Mouse (Mus musculus): ENCODE measurements around the gene Pkhd1. TPM values are rescaled to one million over a fixed set of nuclear protein-coding genes. Genes with fewer than 3 reads are reported as not detected.

The Pkhd1 gene
- polyA plus RNA-seq, 1 experiment from 2014 or later, result 0.05 TPM

DNA sequence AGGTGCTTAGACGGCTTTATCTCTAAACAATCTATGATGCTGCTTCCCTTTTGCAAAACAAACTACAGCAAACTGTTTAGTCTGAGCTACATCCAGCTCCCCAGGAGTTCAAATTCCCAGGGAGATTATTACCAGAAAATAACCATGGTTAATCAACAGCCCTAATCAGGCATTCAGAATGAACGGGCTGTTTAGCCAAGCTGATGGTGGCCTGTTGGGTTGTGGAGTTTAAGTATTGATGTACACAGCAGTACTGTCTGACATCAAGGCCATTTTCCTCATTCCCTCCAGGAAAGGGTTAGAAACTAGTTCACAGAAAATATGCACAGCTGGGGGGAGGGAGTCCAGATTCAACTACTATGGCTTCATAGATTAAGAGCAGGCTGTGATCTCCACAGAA, 12.4 kb downstream of the Pkhd1 start:
- Histone ChIP-seq H3K9me3 (no peaks in the 10 kb centered on the region), H3K27ac (no peak overlapping the region), H3K36me3 (no peaks in the 10 kb centered on the region), H3K4me1 (no peaks in the 10 kb centered on the region), H3K4me2 (replicated peaks) (no peak overlapping the region), H3K4me3 (no peak overlapping the region), H3K9ac (no peak overlapping the region), H3K27me3 (no peaks in the 10 kb centered on the region)
- WGBS, result 60% methylated on average over 2 of the region's 2 CpGs
- ATAC-seq (ENCODE audit: low FRiP score, low read depth), result no peak

DNA sequence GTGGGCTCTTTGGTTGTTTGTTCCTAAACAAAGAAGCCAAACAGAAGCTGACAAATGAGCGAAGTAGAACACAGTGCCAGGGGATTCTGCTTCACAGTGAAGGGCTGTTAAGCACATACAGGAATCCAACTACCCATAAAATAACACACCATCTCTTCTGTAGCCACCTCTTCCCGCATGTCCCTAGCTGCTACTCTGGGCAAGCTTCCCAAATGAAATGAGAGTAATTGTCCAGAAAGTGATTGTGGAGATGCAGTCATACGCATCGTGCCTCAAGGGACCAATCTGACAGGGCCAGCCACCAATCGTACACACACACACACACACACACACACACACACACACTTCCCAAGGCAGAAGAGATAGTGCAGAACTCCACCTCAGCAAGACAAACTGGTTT, 27.4 kb downstream of the Pkhd1 start:
- no peak overlapping the region for H3K4me3 ChIP-seq
- no peaks in the 10 kb centered on the region for H3K9me3 ChIP-seq
- no peak for ATAC-seq (ENCODE audit: low FRiP score, low read depth)
- no peak overlapping the region for H3K4me2 ChIP-seq (replicated peaks)
- no peak overlapping the region for H3K9ac ChIP-seq
- H3K27me3 ChIP-seq, result no peaks in the 10 kb centered on the region
- no peak overlapping the region for H3K27ac ChIP-seq
- no peaks in the 10 kb centered on the region for H3K4me1 ChIP-seq
- WGBS, result 84% methylated on average over 5 of the region's 5 CpGs
- no peaks in the 10 kb centered on the region for H3K36me3 ChIP-seq

DNA sequence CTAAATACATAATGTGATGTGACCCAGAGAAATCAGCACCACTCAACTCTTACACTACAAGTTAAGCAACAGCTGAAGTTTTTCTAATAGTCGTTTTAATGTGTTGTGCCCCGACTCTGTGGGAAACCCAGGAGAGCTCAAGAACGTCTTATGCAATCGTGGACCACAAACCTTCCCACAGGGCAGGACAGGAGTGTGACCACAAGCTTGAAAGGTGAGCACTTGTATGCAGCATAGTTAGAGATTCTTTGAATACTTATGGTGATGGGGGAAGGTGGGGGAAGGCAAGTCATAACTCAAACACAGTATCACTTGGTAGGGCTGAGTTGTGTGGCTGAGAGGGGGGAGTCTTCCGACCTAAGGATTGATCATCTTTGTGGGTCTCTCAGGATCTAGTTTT, 46.4 kb downstream of the Pkhd1 start:
- Histone ChIP-seq H3K9ac (no peak overlapping the region), H3K27me3 (no peaks in the 10 kb centered on the region), H3K36me3 (no peaks in the 10 kb centered on the region), H3K27ac (no peak overlapping the region), H3K4me1 (no peaks in the 10 kb centered on the region), H3K4me3 (no peak overlapping the region), H3K9me3 (no peaks in the 10 kb centered on the region), H3K4me2 (replicated peaks) (no peak overlapping the region)
- ATAC-seq (ENCODE audit: low FRiP score, low read depth), result no peak
- WGBS, result 58% methylated on average over 5 of the region's 5 CpGs

DNA sequence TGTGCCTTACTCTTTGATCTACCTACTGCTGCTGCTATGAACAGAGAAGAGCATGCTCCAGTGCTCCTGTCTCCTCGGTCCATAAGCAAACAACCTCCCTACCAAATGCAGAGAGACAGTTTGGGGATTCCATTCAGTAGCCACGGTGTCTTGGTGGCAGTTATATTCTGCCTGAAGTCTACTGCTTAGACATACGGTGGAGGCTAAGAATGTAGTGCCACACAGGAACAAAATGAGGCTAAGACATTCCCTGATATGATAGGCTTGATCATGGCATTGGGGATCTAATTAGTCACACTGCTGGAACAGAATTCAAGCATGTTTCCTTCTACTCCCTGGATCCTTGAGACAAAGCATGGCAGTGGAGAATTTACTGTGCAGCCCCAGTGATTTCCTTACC, 48.4 kb downstream of the Pkhd1 start:
- no peaks in the 10 kb centered on the region for H3K27me3 ChIP-seq
- no peak overlapping the region for H3K9ac ChIP-seq
- 71% methylated on average over 3 of the region's 3 CpGs for WGBS
- H3K27ac ChIP-seq, result no peak overlapping the region
- H3K36me3 ChIP-seq, result no peaks in the 10 kb centered on the region
- no peaks in the 10 kb centered on the region for H3K9me3 ChIP-seq
- no peak overlapping the region for H3K4me3 ChIP-seq
- ATAC-seq (ENCODE audit: low FRiP score, low read depth), result no peak
- H3K4me1 ChIP-seq, result no peaks in the 10 kb centered on the region
- H3K4me2 ChIP-seq (replicated peaks), result no peak overlapping the region

DNA sequence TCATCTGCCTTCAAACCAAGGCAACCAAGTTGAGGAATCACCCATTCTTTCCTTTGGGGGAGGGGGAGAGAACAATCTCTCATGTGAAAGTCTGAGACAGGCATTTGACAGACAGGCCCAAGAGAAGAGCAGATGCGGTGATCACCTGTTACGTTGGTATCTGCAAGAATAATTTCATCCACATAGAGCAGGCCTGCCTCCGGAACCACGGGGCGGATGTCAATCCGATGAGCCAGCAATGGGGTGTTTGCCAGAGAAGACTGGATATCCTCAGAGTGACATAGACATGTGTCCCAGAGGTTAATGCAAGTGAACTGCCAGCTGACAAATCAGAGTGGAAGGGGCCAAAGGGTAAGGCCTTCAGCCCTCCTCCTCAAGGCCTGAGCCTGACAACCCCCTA, 59.4 kb downstream of the Pkhd1 start:
- Histone ChIP-seq H3K36me3 (no peaks in the 10 kb centered on the region), H3K27me3 (no peaks in the 10 kb centered on the region), H3K9ac (no peak overlapping the region), H3K4me2 (replicated peaks) (no peak overlapping the region), H3K9me3 (no peaks in the 10 kb centered on the region), H3K27ac (no peak overlapping the region), H3K4me3 (no peak overlapping the region), H3K4me1 (no peaks in the 10 kb centered on the region)
- peak; percentile 49; the same call in 1 of the 2 replicates for ATAC-seq (ENCODE audit: low FRiP score, low read depth)
- WGBS, result 93% methylated on average over 6 of the region's 6 CpGs

DNA sequence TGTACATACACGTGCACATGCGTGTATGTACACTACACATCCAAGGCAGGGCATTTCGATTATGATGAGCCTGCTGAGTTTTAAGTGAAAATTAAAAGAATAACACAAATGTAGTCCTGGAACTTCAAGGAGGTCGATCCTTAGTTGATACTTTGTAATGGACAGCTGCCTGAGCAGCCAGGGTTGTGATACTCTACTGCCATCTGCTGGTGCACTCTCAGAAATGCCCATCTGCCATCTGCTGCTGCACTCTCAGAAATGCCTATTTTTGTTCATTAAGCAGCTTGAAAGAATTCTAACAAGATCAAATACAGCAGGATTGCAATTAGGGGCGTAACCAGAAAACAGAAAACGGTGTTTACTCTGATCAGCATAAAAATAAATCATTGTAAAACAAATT, 63.5 kb downstream of the Pkhd1 start:
- no peak overlapping the region for H3K9ac ChIP-seq
- peaks cover 10% of the 10 kb centered on the region; the same call in 1 of the 2 replicates for H3K4me1 ChIP-seq
- H3K4me3 ChIP-seq, result no peak overlapping the region
- no peak overlapping the region for H3K27ac ChIP-seq
- H3K9me3 ChIP-seq, result no peaks in the 10 kb centered on the region
- no peak for ATAC-seq (ENCODE audit: low FRiP score, low read depth)
- no peaks in the 10 kb centered on the region for H3K36me3 ChIP-seq
- no peaks in the 10 kb centered on the region for H3K27me3 ChIP-seq
- H3K4me2 ChIP-seq (replicated peaks), result no peak overlapping the region
- 31% methylated on average over 6 of the region's 6 CpGs for WGBS

DNA sequence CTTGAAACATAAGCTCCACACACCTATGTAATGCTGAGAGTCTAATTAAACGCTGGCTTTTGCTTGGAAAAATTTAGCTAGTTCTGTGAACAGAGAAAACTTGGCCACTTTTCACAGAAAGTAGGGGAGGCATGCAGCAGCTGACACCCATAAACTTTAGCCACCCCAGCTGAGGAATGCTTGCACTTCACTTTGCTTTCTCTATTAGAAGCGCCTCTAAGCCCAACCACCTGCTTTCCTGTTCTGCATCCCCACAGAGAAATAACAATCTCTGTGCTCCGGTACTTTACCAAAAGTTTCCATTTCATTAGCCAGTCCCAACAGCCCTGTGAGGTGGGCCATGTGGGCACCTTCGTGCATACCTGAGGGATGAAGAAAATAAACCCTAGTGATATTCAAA, 66.5 kb downstream of the Pkhd1 start:
- Histone ChIP-seq H3K36me3 (no peaks in the 10 kb centered on the region), H3K27ac (peak overlapping the region; percentile 23; the same call in 1 of the 2 replicates), H3K9me3 (no peaks in the 10 kb centered on the region), H3K9ac (no peak overlapping the region), H3K4me1 (peaks cover 10% of the 10 kb centered on the region; the same call in 1 of the 2 replicates), H3K4me3 (no peak overlapping the region), H3K4me2 (replicated peaks) (0 out of 2 replicates have a peak overlapping the region, but pooled peaks have one; percentile 7), H3K27me3 (no peaks in the 10 kb centered on the region)
- ATAC-seq (ENCODE audit: low FRiP score, low read depth), result peak; percentile 83
- WGBS, result 29% methylated on average over 4 of the region's 4 CpGs

DNA sequence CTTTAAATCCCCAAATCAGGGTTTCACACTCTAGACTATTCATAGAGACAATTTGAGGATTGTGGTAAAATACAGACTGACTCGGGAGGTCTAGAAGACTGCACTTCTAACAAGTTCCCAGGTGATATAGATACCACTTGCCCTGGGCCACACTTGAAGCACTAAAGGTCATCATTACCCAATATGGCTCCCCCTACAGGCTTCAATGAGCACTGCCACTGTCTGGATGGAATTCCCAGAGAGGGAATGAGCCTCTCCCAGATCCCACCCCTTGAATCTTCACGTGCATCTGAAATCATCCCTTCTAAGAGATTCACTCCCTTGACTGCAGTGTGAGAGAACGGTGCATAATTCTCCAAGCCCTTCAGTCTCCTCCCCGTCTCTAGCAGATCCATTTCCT, 73.3 kb downstream of the Pkhd1 start:
- H3K4me2 ChIP-seq (replicated peaks), result no peak overlapping the region
- no peak for ATAC-seq (ENCODE audit: low FRiP score, low read depth)
- no peak overlapping the region for H3K27ac ChIP-seq
- no peak overlapping the region for H3K9ac ChIP-seq
- H3K36me3 ChIP-seq, result no peaks in the 10 kb centered on the region
- no peaks in the 10 kb centered on the region for H3K27me3 ChIP-seq
- WGBS, result 56% methylated on average over 4 of the region's 4 CpGs
- no peaks in the 10 kb centered on the region for H3K9me3 ChIP-seq
- H3K4me1 ChIP-seq, result no peaks in the 10 kb centered on the region
- no peak overlapping the region for H3K4me3 ChIP-seq

DNA sequence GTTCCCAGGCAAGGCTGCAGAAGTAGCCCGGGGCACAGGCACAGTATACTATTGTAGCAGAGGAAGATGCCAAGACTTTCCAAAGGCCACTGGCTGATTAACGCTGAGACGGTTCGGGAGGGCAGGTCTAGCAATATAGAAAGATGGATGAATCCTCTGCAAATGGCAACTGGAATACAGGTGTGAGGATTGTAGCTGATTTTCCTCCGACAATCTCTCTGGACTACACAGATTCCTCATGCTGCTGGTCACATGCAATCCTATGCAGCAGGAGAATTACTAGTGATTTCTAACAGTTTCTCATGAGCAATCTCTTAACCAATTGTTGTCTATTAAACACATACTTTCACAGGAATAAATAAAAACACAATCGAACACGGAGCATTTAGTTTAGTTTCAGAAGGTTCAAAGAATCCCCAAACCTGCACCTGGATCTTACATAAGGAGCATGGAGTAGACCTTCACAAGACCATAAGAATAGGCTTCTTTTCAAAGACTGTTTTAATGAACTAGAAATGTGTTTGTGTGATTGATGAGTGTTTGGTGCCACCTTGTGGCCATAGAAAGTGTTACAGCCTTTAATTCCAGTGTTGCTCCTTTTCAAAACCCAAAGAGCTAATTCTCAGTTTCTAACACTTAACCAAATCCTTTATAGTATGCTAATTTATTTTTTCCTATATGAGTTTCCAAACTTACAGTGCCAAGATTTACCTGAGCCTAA, 104.3 kb downstream of the Pkhd1 start:
- Histone ChIP-seq H3K27ac (no peak overlapping the region), H3K4me2 (replicated peaks) (no peak overlapping the region), H3K36me3 (no peaks in the 10 kb centered on the region), H3K9ac (no peak overlapping the region), H3K27me3 (no peaks in the 10 kb centered on the region), H3K9me3 (no peaks in the 10 kb centered on the region), H3K4me3 (no peak overlapping the region), H3K4me1 (no peaks in the 10 kb centered on the region)
- ATAC-seq (ENCODE audit: low FRiP score, low read depth), result no peak
- 62% methylated on average over 7 of the region's 7 CpGs for WGBS

DNA sequence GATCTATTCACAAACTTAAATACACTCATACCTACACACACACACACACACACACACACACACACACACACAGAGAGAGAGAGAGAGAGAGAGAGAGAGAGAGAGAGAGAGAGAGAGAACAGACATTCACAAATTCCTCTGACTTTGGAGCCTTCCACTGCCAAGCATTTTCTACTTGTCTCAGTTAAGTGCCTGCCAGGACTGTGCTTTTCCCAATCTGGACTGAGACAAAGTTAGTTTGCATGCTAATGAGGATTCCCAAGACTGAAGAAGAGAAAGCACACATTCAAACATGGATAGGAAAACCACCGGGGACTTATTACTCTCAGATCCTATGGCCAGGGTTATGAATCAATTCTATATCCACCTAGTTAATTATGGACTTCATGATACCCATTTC, 118.9 kb downstream of the Pkhd1 start:
- no peak overlapping the region for H3K4me2 ChIP-seq (replicated peaks)
- no peak overlapping the region for H3K9ac ChIP-seq
- ATAC-seq (ENCODE audit: low FRiP score, low read depth), result no peak
- no peak overlapping the region for H3K27ac ChIP-seq
- no peaks in the 10 kb centered on the region for H3K27me3 ChIP-seq
- no peaks in the 10 kb centered on the region for H3K36me3 ChIP-seq
- H3K9me3 ChIP-seq, result no peaks in the 10 kb centered on the region
- 86% methylated on average over 1 of the region's 1 CpGs for WGBS
- H3K4me1 ChIP-seq, result peaks cover 4% of the 10 kb centered on the region; the same call in 1 of the 2 replicates
- H3K4me3 ChIP-seq, result no peak overlapping the region

DNA sequence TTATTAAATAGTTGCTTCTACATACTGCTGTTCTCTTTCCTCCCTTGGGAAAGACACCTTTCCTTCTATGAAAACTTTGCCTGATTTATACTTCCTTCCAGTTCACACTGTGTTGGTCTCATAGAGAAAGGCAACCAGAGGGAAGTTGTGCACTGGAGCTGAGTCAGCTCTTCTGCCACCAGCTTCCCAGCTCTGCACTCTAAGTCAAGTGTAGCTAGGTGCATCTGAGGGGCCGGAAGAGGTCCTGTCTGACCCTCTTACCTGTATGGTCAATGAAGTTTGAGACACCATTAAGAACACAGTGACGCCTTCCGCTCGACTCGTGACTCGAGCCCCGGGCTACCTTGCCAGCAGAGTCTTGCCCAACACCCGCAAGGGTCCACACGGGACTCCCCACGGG, 131.8 kb downstream of the Pkhd1 start:
- ATAC-seq (ENCODE audit: low FRiP score, low read depth), result no peak
- 95% methylated on average over 10 of the region's 10 CpGs for WGBS

DNA sequence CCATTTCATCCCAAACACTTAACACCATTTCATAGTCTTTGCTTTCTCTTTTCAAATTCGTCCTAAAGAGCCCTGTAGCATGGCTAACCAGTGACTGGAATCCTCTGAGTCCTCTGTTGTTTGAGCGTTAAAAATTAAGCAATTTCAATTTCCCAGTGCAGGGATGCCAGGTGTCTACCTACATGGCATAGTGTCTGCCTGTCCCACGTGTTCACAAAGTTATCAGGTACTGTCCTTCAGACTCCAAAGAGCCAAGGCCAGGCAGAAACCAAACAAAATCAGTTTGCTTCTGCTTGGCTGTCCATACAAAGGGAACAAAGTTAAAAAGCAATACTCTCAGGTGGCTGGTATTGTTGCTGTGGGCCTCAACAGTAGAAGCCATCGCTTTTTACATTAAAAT, 136.0 kb downstream of the Pkhd1 start:
- Histone ChIP-seq H3K4me2 (replicated peaks) (no peak overlapping the region), H3K4me1 (peaks cover 14% of the 10 kb centered on the region; the same call in 1 of the 2 replicates)

More for the DNA sequence above, 131.8 kb downstream of the Pkhd1 start:
- H3K4me2 ChIP-seq (replicated peaks), result no peak overlapping the region
- no peak overlapping the region for H3K9ac ChIP-seq
- no peaks in the 10 kb centered on the region for H3K9me3 ChIP-seq
- H3K36me3 ChIP-seq, result no peaks in the 10 kb centered on the region
- H3K4me1 ChIP-seq, result no peaks in the 10 kb centered on the region
- no peak overlapping the region for H3K4me3 ChIP-seq
- H3K27me3 ChIP-seq, result no peaks in the 10 kb centered on the region
- H3K27ac ChIP-seq, result no peak overlapping the region

DNA sequence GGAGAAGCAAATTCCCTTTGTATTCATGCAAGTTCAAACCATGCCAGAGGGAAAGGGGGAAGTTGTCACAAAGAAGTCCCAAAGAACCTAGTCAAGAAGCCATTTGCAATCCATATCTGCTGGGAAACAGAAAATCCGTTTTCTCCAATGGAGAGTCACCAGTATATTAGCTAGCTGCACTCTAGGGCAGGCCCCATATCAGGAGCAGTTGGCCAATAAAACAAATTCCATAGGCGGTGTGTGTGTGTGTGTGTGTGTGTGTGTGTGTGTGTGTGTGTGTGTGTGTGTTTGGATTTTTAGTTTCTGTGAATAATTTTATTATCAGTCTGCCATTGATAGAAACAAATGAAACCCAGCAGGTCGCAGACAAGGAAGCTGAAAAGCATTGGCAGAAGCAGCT, 139.2 kb downstream of the Pkhd1 start:
- 63% methylated on average over 3 of the region's 3 CpGs for WGBS
- no peak overlapping the region for H3K9ac ChIP-seq
- H3K36me3 ChIP-seq, result no peaks in the 10 kb centered on the region
- no peak overlapping the region for H3K27ac ChIP-seq
- ATAC-seq (ENCODE audit: low FRiP score, low read depth), result no peak
- H3K4me3 ChIP-seq, result no peak overlapping the region
- peaks cover 14% of the 10 kb centered on the region; the same call in 1 of the 2 replicates for H3K4me1 ChIP-seq
- peaks cover 36% of the 10 kb centered on the region for H3K27me3 ChIP-seq
- peak overlapping the region; percentile 73; the same call in 1 of the 2 replicates for H3K4me2 ChIP-seq (replicated peaks)
- no peaks in the 10 kb centered on the region for H3K9me3 ChIP-seq

More for the DNA sequence above, 136.0 kb downstream of the Pkhd1 start:
- Histone ChIP-seq H3K27ac (no peak overlapping the region), H3K9ac (no peak overlapping the region), H3K36me3 (no peaks in the 10 kb centered on the region), H3K9me3 (no peaks in the 10 kb centered on the region), H3K27me3 (peaks cover 21% of the 10 kb centered on the region), H3K4me3 (no peak overlapping the region)
- no peak for ATAC-seq (ENCODE audit: low FRiP score, low read depth)
- 79% methylated on average over 4 of the region's 4 CpGs for WGBS

All from limb, embryonic 13.5 days (tissue).